Mouse (Mus musculus) forelimb bud, embryonic 11.5 days (tissue): ENCODE measurements at regions not wholly inside any gene's neighbourhood (a gene's known extent, or its start where the extent isn't known, plus 50 kb on each side); places are given as distances from the start of the nearest gene placed in this dataset.

ENCODE experiments used
- DNase-seq: peaks from one replicate; pipeline ENCODE4 v3.0.0-alpha.2; 2012; ENCODE audit warnings: low read depth, low spot score

DNA sequence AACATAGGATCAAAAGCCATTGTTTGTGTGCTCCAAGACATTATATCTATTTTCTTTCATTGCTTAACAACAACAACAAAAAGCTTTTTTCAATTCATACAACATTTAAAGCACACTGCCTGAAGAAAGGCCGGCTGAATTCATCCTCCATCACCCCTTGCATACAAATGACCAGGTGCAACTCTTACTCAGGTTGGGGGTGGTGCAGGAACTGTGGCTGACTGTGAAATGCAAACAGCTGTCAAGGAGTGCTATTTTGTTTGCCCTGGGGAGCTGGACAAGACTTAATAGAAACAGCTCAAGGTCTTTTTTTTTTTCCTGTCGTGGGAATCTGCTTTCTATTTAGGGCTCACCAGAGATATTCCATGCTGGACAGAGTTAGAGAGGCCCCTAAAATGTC lies 406.6 kb upstream of the Cldn34d start:
- no peak for DNase-seq

DNA sequence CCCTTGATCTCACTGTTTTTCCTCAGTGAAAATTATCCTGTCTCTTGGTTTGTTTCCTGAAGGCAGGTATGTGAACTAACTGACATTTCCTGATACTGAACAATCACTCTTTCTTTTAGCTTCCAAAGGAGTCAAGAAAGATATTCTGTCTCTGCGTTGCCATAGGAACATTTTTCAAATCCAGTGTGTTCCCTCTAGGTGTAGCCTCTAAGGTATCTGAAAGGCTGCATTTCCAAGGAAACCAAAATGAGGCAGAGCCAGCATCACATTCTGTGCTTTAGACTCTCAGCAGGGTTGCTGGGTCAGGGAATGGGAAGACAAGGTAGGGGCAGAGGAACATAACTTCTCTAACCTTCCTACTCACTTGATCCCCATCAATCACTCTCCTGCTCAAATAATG lies 411.2 kb upstream of the Cldn34d start:
- no peak for DNase-seq

DNA sequence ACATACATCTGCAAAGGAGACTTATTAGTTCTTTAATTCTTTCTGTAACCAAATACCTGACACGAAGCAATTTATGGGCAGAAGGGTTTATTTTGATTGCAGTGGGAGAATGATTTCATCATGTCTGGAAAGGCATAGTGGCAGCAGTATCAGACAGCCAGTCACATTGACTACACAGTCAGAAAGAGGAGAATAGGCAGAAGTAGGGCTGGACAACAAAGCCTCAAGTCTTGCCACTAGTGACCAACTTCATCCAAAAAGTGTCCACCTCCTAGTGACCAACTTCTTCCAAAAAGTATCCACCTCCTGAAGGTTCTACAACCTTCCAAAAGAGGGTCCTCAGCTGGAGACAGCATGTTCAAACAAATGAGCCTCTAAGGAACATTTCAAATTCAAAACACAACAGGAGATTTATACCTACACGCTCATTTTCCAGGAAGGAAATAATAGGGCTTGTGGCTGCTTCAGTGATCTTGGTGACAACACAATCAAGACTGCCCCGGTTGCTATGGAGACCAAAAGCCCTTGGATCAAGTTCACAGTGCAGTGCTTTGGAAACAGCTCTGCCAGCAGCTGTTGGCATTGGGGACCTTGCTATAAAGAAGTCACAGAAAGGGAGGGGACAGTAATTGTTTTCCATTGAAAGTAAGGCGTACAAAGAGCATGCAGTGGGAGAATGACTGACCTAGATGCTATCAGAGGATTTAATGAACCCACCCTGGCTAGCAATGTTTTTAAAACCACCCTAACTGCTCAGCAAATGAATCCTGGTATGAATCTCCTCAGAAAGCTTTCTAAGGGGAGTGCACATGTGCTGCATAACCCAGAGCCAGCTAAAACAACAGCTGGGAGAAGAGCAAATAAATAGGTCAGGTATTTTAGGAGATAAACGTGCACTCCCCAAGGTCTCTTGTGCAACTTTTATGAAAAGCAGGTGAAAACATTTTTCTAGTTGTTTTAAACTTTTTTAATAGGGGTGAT lies 448.0 kb upstream of the Cldn34d start:
- peak; percentile 50 for DNase-seq

DNA sequence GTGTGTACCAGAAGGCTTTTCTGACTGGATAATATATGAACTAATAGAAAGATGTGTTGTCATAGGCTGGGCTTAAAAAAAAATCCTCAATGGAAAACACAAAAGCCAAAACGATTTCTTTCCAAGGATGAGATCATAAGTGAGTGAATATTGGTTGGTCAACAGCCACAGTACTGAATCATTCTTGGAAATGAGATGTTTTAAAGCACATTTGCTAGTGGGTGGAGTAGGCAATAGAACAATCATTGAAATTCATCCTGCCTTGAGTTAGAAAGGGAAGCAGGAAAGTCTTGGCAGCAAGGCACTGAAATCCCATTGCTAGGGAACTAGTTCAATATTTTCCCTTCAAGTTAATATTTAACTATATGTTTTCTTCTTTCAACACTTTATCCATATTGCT lies 449.3 kb upstream of the Cldn34d start:
- no peak for DNase-seq

DNA sequence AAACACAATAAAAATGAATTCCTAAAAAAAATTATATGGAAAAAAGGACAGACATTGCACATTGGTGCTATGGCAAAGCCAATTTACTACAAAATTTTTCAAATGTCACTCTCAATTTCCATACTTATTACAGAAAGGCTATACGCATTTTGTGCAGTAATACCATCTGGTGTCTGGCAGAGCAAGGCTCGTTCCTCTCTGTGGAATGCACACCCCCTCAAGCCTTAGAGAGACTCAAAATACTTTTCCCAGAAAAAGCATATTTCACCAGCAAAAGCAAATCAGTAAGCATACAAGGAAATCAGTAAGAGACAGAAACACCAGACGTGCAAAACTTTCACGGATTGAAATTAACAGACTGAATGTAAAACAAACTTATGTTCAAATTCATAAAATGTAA lies 431.0 kb upstream of the Tbl1x start:
- no peak for DNase-seq

DNA sequence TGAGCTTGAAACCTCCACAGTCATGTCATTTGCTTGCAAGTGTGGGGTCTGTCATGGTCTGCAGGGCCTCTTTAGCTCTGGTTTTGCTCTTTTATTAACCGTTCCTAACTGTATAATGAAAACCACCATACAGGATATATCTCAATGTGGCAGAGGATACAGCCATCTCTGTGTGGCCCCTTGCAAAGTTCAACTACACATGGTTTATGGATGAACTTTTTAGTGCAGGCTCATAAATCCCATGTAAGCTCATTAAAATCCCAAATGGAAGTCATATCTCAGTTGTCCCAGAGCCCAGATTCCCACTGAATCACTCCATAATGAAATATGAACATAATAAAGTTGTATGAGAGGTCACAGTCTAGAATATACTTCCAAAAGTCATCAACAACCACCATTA lies 428.1 kb upstream of the Tbl1x start:
- DNase-seq: no peak

DNA sequence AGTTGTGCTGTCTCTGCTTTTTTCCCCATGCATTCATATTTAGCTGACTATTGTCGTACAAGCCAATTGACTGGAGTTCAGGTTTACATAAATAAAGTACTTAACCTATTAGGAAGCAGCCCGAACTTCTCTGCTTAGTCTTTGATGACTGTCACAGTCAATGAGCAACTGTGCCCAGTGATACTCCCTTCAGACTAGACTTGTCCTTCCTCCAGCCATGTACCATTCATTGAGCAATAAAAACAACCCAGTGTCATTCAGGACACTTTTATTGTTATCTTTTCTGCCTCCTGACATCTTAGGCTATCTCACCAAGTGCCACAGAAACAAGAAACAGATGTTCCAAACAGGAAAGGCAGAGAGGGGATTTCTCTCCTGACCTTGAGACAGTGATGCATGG lies 389.1 kb upstream of the Tbl1x start:
- DNase-seq: no peak
